In the genomic region with DNA sequence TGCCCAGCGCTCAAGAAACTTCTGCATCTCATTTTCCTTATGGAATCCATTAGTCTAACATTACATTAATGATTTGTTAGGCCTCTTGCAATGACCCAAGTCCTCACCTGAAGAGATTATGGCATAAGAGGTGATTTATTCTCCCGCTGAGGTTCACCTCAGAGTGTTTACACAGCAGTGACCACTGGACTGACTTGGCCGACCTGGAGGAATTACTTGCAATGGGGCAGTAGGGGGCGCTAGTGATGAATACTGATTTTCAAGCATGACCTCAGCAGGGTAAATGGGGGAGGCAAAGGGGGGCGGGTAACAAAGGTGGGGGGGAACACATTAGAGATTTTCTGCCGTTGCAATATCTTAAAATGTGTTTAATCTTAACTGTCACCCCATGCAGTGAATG, we compare ENCODE assay signal across 9 mouse cellular contexts.
A peak's percentile ranks its signal among the peaks of the same experiment; 100 is the strongest.
DNase-seq lines count a peak whose midpoint lies in the region; ATAC-seq lines count a peak whose summit lies in the region.
"Had no signal": no experiment of that assay in that cellular context is flagged by ENCODE, and none has a peak within 500 bp of the region (broad histone marks: within the 10 kb centered on the region; RNA-seq: fewer than 3 reads in every experiment).

No protein-coding gene starts in this region.

- WGBS in midbrain, embryonic 11.5 days, result 64% methylated on average over 6 of the region's 6 CpGs
- 64% methylated on average over 6 of the region's 6 CpGs for WGBS in midbrain, embryonic 10.5 days
- 48% methylated on average over 6 of the region's 6 CpGs for WGBS in embryonic facial prominence, embryonic 10.5 days

- H3K9me3 ChIP-seq in midbrain, embryonic 11.5 days (ENCODE audit: control insufficient read depth, low read length), result no peaks in the 10 kb centered on the region
- H3K9me3 ChIP-seq in midbrain, embryonic 10.5 days (replicated peaks), result 0 out of 2 replicates have a peak, but pooled peaks cover 4% of the 10 kb centered on the region
- H3K9me3 ChIP-seq in embryonic facial prominence, embryonic 10.5 days, result 0 out of 2 replicates have a peak, but pooled peaks cover 6% of the 10 kb centered on the region
- H3K9me3 ChIP-seq: heart, embryonic 13.5 days had no signal

- no peaks in the 10 kb centered on the region for H3K27me3 ChIP-seq in midbrain, embryonic 11.5 days (ENCODE audit: control insufficient read depth, insufficient read depth, low read length)
- H3K27me3 ChIP-seq in midbrain, embryonic 10.5 days (ENCODE audit: low read depth, poor library complexity, severe bottlenecking), result no peaks in the 10 kb centered on the region
- H3K27me3 ChIP-seq in embryonic facial prominence, embryonic 10.5 days (replicated peaks; ENCODE audit: low read depth, poor library complexity, severe bottlenecking), result no peaks in the 10 kb centered on the region
- H3K27me3 ChIP-seq: heart, embryonic 13.5 days had no signal

- H3K27ac ChIP-seq in midbrain, embryonic 11.5 days (ENCODE audit: low read depth, low read length), result no peak overlapping the region
- H3K27ac ChIP-seq in midbrain, embryonic 10.5 days (replicated peaks), result no peak overlapping the region
- H3K27ac ChIP-seq in embryonic facial prominence, embryonic 10.5 days (replicated peaks), result no peak overlapping the region
- H3K27ac ChIP-seq: heart, embryonic 13.5 days had no signal

- H3K36me3 ChIP-seq in midbrain, embryonic 11.5 days (ENCODE audit: control insufficient read depth, insufficient read depth, low read length), result no peaks in the 10 kb centered on the region
- H3K36me3 ChIP-seq in midbrain, embryonic 10.5 days, result no peaks in the 10 kb centered on the region
- no peaks in the 10 kb centered on the region for H3K36me3 ChIP-seq in embryonic facial prominence, embryonic 10.5 days (replicated peaks)
- H3K36me3 ChIP-seq: heart, embryonic 13.5 days had no signal

- no peaks in the 10 kb centered on the region for H3K4me1 ChIP-seq in midbrain, embryonic 11.5 days (ENCODE audit: control insufficient read depth, insufficient read depth, low read length)
- H3K4me1 ChIP-seq in midbrain, embryonic 10.5 days, result no peaks in the 10 kb centered on the region
- no peaks in the 10 kb centered on the region for H3K4me1 ChIP-seq in embryonic facial prominence, embryonic 10.5 days
- H3K4me1 ChIP-seq: heart, embryonic 13.5 days had no signal

- no peak for ATAC-seq in midbrain, embryonic 11.5 days (ENCODE audit: low FRiP score)

- no peak overlapping the region for H3K4me3 ChIP-seq in midbrain, embryonic 11.5 days (ENCODE audit: low read depth, low read length)
- no peak overlapping the region for H3K4me3 ChIP-seq in midbrain, embryonic 10.5 days
- no peak overlapping the region for H3K4me3 ChIP-seq in embryonic facial prominence, embryonic 10.5 days
- H3K4me3 ChIP-seq: heart, embryonic 13.5 days had no signal

- peak; percentile 9 for DNase-seq in gastrocnemius, adult 18-20 months (ENCODE audit: low spot score)
- DNase-seq in gastrocnemius, postnatal 4 days (ENCODE audit: low spot score in 2 of 2), result no peak
- peak; percentile 2 for DNase-seq in midbrain, embryonic 11.5 days (ENCODE audit: low spot score, missing footprints)
- DNase-seq in midbrain, embryonic 10.5 days (ENCODE audit: low spot score), result no peak
- DNase-seq in embryonic facial prominence, embryonic 10.5 days (ENCODE audit: low spot score), result peak; percentile 44
- DNase-seq in testis, postnatal 10 days (ENCODE audit: low spot score), result peak; percentile 44
- no peak for DNase-seq in spleen, postnatal 10 days (ENCODE audit: low spot score in 2 of 2)
- DNase-seq in layer of hippocampus, postnatal 36 days, result no peak

- H3K4me2 ChIP-seq in midbrain, embryonic 11.5 days, result no peak overlapping the region
- H3K4me2 ChIP-seq: heart, embryonic 13.5 days had no signal

- H3K9ac ChIP-seq in midbrain, embryonic 11.5 days (ENCODE audit: low read length), result no peak overlapping the region
- H3K9ac ChIP-seq: heart, embryonic 13.5 days had no signal

Comparison
In these comparisons a context has a peak if more than half of its experiments do, and no peak if none do; other contexts are left out.
1. DNase-seq: peak in gastrocnemius, adult 18-20 months (single experiment), midbrain, embryonic 11.5 days (single experiment), embryonic facial prominence, embryonic 10.5 days (single experiment) and testis, postnatal 10 days (single experiment); none in gastrocnemius, postnatal 4 days (0 of 2), midbrain, embryonic 10.5 days (single experiment), spleen, postnatal 10 days (0 of 2) and layer of hippocampus, postnatal 36 days (0 of 2).